Mouse (Mus musculus) embryonic fibroblast, embryonic 13.5 days (primary cell): ENCODE measurements around the gene Galr2.

Source experiments
- CTCF ChIP-seq: IDR thresholded peaks from 2 replicates; pipeline ENCODE4 v1.5.1; 2011; ENCODE audit warnings: mild to moderate bottlenecking, control low read depth, low read length, moderate library complexity, borderline replicate concordance; ENCODE audit not compliant: insufficient read depth
- POLR2A ChIP-seq: IDR thresholded peaks from 2 replicates; pipeline ENCODE4 v1.6.1; 2011; ENCODE audit warnings: low read depth, mild to moderate bottlenecking, control low read depth, low read length, moderate library complexity

DNA sequence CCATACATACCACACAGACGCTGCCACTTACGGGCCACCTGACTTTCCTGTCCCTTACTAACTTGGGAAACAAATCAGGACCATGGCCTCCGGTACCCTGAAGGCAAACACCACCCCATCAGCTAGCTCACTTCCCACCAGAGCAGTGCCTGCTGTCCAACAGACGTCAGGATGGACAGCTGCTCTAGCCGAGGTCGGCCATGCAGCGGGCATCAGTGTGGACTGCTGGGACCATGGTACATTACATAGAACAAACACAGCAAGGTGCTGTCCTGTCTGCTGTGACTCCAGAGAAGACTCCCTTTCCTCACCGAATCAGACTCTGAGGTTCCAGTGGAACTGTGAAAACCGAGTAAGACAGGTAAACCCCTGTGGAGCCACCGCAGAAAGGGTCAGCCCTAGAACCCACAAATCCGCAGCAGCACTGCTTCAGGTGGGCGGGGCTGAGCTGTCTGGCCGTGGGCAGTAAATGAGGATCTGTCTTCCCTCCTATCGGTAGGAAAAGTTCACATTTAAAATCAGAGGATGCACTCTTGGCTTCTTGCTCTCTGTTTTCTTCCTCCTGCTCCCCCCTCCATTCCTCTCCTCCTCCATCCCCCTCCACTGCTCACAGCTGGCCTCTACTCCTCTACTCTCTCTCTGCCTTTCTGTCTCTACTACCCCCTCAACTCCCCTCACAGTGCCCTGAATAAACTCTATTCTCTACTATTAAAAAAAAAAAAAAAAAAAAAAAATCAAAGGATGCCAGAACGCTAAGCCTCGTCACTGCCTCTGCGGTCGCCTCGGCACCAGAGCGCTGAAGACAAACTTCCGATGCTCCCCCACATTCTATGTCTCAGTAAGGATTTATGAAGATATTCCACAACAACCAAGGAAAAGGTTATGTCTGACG lies 25.4 kb upstream of the Galr2 start:
- TF ChIP-seq POLR2A: no peak
- TF ChIP-seq CTCF: no peak
